ENCODE assay signal across 10 mouse cellular contexts in the genomic region with DNA sequence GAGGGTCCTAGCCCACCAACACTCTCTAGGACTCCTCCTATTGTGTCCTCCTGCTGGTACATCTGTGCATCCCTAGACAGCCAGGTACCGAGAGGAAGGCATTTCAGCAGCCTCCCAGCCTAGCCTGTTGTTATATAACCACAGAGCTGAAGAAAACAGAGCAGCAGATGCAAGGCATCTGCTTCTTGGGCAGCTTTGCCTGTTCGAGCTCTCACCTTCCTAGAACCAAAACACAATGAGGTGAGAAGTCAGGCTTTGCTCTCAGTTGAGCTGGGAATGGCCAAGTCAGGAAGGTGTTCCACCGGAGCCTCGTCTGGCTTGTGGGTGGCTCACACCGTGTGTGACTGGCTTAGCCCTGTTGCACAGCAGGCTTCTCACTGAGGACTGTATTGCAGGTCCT.
"Had no signal": no experiment of that assay in that cellular context is flagged by ENCODE, and none has a peak within 500 bp of the region (broad histone marks: within the 10 kb centered on the region; RNA-seq: fewer than 3 reads in every experiment).

No protein-coding gene starts in this region.

- ATAC-seq: liver, embryonic 12.5 days; midbrain, embryonic 15.5 days had no signal

- DNase-seq: kidney, adult 11 months; kidney, adult 9 months; kidney, postnatal 36 days; lung, postnatal 14 days; retina, postnatal 1 day; spleen, adult 18-20 months; thymus, adult 18-20 months; thymus, postnatal 14 days had no signal
